Mouse (Mus musculus) fat pad, adult 2 months (tissue): ENCODE measurements around the gene Ogg1.
"Not testable (repeated sequence)": the region's sequence is repeated elsewhere in the genome, so short reads cannot be mapped to it uniquely, and the experiment has no call there.

Experiments
- DNase-seq: peaks from one replicate; pipeline ENCODE4 v3.0.0-alpha.2; 2011; ENCODE audit warnings: low read depth, low spot score; ENCODE audit errors: extremely low read depth

Ogg1 gene

DNA sequence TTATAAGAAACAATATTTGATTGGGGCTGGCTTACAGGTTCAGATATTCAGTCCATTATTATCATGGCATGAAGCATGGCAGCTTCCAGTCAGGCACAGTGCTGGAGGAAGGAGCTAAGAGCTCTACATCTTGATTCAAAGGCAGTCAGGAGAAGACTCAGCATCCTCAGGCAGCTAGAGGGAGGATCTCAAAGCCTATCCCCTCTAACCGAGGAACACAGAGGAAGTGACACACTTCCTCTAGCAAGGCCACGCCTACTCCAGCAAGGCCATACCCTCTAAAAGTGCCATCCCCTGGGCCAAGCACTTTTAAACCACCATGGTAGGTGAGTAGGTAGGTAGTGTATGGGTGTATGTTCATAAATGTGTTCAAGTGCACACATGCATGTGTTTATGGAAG lies 3.8 kb downstream of the Ogg1 start:
- DNase-seq, result no peak

DNA sequence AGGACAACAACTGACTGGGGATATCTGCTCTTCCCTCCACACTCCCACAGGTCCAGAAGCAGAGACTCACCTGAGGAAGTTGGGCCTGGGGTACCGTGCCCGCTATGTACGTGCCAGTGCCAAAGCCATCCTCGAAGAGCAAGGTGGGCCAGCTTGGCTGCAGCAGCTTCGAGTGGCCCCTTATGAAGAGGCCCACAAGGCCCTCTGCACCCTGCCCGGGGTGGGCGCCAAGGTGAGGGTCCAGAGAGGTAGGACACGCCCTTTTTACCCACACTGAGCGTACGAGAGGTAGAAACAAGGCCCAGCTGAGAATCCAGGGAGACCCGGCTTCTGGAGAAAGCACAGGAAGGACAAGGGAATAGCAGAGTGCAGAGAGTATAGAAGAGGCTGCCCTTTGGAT lies 4.9 kb downstream of the Ogg1 start:
- no peak for DNase-seq

DNA sequence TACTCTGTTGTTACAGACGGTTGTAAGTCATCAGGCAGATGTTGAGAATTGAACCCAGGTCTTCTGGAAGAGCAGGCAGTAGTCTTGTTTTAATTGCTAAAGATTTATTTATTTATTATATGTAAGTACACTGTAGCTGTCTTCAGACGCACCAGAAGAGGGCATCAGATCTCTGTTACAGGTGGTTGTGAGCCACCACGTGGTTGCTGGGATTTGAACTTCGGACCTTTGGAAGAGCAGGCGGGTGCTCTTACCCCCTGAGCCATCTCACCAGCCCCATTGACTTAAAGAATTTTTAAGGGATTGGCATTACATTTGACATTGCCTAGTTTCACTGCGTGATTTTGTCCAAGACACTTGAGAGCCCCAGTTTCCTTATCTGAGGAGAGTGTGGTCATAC lies 6.0 kb downstream of the Ogg1 start:
- not testable (repeated sequence) for DNase-seq

DNA sequence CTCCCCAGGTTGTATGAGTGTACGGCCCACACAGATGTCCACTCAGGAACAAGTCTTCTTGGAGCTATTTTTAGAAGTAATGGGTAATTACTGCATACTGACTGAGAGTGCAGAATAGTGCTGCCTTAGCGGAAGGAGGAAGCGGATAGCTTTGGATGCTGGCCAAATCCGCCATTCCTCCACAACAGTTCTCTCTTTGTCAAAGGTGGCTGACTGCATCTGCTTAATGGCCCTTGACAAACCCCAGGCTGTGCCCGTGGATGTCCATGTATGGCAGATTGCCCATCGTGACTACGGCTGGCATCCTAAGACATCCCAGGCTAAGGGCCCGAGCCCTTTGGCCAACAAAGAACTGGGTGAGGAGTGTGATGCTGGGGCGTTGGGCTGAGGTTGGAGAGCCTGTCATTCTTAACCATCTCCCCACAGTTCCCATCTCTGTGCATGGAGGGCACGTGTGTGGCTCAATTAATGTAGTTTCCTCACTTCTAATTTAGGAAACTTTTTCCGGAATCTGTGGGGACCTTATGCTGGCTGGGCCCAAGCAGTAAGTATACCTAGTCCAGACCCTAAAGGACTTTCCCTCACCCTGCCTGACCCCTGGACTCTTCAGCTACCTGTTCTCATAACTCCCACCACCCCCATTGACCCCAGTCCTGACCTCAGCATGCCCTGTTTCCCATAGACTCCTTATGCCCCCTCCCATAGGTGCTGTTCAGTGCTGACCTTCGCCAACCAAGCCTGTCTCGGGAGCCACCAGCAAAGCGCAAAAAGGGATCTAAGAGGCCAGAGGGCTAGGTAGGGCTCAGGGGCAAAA lies 6.6 kb downstream of the Ogg1 start:
- DNase-seq, result no peak

DNA sequence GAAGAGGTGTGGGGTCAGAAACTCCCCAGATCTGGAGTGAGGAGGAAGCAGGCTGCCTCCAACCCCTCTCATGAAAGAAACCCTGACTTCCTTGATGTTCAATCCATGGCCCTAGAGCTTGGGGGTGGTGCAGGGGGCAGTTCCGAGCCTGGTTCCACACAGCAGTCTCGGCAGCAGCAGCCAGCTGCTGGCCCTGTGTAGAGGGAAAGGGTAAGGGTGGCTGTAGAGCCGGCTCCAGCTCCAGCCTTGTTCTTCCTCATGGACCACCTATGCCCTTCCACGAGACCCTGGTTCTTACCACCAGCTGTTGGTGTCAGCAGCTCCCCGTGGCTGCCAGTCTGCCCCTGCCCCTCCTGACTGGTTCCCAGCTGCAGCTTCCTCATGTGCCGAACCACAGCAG lies 7.4 kb downstream of the Ogg1 start:
- DNase-seq, result no peak

DNA sequence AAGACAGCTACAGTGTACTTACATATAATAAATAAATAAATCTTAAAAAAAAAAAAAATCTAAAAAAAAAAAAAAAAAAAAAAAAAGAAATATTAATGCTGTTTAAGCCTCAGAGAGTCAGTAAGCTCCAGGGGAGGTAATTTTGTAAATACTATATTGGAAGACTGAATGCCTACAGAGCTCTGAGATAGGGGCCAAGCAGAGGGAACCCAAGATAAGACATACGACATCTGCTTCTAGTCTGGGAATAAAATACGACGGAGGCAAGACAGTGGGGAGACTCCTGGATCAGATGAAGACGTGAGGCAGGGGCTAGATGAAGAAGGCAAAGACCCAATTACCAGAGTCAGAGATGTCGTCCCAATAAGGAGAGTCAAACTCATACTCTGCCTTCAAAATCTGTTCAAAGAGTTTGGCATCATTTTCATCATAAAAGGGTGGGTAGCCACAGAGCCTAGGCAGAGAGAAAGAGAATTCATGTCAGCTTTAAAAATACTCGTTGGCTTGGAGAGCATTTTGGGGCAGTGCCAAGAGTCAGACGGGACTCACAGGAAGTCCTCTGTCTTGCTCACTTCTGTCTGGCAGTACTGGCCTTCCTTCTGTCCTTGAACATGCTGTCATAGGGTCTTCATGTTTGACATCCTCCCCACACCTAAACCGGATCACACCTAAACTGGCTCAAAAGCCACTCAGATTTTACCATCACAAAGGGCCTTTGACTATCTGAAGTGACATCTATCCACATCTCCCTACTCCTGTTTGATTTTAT lies 10.3 kb downstream of the Ogg1 start:
- DNase-seq, result no peak

DNA sequence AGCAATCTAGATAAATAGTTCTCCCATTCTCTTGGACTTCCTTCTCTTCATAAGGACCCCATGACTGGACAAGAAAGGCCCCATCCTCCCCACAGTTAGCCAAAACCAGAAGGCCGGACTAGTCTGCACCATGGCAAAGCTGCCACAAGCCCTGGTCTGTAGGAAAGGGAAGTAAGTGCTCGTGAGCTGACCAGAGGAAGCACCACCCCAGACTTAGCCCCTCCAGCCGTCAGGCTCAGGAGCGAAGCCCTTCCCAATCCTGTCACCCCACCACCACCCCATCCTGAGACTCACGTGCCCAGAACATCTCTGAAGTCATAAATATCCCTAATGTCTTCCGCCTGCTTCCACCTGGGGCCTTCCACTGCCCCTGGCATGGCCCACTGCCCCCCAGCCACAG lies 14.8 kb downstream of the Ogg1 start:
- no peak for DNase-seq

DNA sequence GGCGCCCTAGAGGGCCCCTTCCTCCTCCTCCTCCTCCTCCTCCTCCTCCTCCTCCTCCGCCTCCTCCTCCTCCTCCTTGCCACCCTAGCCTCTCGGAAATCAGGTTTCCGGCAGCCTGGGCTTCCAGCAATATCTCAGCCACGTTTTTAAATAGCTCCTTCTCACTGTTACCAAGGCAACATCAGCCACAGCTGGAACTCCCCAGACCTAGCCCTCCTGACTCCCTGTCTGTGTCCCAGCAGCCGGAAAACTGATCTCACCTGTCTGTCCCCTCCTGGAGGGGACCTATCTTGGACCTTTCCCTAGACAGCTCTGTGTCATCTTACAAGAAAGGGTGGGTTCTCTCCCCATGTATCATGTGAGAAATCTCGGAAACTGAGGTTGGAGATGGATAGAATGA lies 15.5 kb downstream of the Ogg1 start:
- DNase-seq, result no peak

DNA sequence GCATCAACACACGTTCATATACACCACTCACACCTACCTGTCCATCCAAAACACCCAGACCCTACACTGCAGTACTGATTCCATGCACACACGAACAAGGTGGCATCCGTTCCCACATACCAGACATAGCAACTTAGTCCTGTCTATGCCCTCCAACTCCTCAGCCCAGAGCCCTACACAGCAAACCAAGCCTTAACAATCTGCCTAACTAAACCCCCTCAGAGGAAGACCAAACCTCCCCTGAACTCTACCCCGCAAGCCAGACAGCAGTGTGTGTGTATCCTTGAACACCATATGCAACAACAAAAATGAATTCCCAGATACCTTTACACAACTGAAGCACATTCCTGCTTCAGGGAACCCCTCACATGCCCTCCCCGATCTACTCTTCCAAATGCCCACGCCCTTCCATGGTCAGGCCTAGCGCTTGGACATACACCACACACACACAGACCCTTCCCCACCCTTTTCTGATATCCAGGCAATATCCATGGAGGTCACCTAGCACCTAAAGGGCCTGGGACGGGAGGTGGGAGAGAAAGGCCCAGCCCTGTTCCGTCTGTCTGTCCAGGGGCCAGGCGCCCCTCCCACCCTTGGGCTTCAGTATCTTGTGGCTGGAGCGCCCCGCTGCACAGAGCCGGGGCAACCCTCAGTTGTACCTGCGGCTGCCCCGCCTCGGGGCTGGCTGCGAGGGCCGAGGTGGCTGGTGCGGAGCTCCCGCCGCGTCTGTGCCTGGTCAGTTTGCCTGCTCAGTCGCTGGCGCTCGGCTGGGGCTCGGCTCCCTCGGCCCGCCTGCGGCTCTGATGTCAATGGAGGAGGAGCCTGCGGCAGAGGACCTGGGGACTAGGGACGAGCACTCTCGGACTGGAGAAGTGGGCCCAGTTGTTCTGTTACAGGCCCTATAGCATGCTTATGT lies 16.7 kb downstream of the Ogg1 start, which contains the start of gene Camk1:
TSS of gene Camk1 (minus strand) at position 808 of the 916 bp plus-strand sequence.
- DNase-seq, result no peak

DNA sequence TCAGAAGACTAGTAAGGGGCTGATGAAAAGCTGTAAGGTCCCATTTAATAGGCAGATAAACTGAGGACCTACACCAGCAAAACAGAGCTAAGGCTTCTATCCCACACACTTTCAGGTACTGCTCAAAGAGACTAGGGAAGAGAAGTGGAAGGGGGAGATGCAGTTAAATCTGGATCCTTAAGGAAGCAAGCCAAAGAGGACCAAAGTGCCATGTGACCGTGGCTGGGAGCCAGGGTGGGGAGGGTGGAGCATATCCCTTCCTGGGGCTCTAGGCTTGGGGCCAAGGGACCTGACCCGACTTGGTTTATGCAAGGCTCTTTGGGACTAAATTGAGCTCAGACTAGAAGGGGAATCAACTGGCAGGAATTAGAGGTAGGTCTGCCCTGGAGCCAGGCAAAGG lies 17.5 kb downstream of the Ogg1 start:
- no peak for DNase-seq

DNA sequence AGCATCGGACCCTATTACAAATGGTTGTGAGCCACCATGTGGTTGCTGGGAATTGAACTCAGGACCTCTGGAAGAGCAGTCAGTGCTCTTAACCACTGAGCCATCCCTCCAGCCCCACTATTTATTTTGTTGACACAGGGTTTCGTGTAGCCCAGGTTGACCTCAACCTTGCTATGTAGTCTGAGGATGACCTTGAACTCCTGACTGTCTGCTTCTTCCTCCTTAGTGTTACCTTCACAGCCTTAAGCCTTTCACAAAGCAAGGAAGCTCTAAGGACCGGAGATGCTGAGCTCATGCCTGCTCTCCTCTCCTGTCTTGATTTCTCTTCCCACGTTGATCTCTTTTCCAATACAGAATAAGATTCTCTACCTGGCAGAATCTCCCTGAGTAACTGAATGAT lies 20.1 kb downstream of the Ogg1 start:
- no peak for DNase-seq

DNA sequence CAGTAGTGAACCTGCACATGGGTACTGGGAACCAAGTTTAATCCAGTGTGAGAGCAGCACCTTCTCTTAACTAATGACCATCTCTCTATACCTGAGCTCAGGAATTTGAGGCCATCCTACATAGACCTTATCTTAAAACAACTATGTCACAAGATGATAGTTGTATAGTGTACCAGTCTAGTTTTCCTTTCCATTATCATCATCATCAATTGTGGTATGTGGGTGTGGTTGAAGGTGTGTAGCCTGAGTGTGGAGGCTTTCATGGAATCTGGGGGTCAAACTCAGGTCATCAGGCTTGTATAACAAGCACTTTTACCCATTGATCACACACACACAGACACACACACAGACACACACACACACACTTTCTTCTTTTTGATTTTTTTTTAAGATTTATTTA lies 23.8 kb downstream of the Ogg1 start:
- no peak for DNase-seq

DNA sequence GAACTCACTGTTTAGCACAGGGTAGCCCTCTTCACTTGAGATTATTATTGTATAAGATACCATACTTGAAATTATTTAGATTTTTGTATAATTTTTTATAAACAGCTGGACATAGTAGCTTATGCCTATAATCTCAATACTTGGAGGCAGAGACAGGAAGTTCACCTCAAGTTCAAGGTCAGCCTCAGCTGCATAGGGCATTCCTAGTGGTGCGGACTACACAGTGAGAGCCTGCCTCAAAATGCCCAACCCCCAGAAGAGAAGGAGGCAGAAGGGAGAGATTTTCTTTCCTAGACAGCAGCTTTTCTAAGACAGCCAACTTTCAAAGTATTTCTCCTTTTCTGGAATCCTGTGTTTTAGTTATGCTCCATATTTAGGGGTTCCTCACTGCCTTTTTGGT lies 24.4 kb downstream of the Ogg1 start:
- no peak for DNase-seq

DNA sequence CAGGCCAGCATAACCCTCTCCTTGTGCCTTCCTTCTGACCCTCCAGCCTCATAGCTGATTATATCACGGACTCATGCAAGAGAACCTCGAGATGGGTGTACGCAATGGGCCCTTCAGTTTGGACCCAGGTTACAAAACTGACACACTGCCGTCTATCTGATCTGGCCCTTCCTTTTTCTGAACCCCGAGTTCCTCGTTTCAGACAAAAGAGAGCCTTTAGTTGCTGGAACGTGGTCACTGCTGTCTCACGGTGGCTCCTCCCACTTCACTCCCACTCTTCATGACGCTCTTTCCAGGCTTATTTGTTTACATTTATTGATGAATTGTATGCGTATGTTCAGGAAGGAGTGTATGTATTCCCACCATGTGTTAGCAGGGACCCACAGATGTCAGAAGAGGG lies 24.9 kb downstream of the Ogg1 start:
- DNase-seq, result no peak

DNA sequence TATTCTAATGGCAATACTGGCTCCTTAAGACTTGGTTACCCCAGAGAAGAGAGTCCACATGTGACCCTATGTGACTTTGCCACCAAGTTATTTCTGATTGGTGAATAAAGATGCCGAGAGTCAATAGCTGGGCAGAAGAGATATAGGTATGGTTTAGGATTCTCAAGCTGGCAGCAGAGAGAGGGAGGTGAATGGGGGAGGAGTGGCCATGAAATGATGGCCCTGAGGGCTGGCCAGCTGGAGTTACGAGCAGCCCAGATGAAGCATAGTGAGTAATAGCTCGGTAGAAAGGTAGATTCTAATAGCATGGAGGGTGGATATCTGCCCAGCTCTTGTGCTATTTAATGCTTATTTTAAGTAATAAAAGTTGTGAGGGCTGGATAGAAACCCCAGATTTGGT lies 26.0 kb downstream of the Ogg1 start:
- DNase-seq, result no peak

DNA sequence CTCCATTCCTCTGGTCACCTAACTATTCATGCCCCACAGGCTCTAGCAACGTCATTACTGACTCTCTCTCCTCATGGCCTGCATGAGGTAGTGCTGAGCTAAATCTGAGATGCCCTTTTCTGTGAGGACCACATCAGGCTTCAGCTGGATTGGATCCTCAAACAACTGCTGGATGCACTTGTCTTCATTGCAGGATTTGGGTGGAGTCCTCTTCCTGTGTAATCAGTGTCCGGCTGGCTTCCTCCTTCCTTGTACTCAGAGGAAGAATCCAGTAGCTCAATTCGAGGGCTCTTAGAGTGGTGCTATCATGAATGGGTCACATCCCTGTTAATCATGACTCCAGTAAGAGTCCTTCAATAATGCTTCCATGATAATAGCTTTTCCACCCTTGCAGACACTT lies 26.9 kb downstream of the Ogg1 start:
- no peak for DNase-seq

DNA sequence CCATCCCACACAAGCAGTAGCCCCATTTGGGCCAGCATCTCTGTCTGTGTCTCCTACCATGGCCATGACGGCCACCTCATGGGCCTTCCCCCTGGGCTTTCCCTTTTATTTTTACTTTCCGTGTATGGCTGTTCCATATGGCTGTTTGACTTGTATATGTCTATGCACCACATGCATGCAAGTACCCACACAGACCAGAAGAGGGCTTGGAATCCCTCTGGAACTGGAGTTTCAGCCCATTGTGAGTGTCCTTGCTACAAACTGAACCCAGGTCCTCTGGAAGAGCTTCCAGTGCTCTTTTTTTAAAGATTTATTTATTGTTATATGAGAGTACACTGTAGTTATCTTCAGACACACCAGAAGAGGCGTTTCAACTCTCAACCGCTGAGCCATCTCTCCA lies 34.7 kb downstream of the Ogg1 start:
- DNase-seq, result no peak

DNA sequence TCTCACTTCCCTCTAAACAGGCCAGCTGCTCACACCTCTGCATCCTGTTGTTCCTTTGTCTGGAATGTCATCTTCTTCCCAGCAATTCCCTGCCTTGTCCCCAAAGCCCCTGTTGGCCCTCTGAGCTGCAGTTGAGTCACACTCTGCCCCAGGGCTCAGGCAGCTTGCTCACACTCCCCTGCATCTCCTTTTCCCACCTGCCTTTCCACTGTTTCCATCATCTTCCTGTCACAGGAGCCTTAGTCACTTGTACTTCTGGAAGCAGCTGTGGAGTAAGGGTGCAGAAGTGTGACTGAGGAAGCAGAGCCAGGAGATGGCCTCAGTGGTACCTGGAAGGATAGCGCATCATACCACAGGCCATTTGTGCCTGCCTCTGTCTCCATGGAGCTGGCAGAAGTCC lies 35.5 kb downstream of the Ogg1 start:
- DNase-seq, result no peak

DNA sequence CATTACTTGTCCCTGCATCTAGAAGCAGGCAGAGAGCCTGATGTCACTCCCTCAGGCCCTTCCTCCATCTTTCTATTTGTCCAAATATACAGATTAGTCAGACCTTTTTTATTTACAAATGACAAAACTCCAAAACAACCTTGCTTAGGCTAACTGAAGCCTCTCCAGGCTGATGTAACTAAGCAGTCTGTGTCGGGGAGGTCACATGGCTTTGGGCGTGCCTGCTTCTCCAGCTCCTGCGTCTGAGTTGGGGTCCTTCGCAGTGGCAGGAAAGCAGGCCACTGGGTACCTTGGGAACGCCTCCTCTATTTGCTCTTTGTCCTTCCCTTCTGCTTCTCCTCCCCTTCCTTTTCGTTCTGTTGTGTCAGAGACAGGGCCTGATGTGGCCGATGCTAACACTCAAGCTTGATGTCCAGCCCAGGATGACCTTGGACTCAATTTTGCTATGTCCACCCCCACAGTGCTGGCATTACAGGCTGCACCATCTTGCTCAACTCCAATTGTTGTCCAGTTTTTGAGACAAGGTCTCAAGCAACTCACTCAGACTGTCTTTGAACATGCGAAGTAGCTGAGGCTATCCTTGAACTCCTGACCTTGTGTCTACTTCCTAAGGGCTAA lies 37.9 kb downstream of the Ogg1 start:
- DNase-seq, result no peak

DNA sequence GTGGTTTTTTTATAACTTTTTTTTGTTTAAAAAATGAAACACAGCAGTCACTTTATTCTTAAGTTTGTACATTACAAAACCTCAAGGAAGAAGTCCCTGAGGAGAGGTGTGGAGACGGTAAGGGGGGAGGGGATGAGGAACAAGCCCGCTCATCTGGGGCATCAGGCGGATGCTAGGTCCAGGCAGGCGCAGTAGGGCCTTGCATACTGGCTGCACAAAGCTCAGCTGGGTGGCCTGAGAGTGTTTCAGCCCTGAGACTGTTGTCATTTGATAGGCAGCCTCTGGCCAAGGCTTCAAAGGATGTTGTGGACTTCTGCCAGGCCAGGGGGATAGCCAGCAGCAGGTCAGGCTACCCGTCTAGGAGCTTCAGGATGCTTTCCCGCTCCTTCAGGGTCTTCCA lies 39.9 kb downstream of the Ogg1 start:
- no peak for DNase-seq

DNA sequence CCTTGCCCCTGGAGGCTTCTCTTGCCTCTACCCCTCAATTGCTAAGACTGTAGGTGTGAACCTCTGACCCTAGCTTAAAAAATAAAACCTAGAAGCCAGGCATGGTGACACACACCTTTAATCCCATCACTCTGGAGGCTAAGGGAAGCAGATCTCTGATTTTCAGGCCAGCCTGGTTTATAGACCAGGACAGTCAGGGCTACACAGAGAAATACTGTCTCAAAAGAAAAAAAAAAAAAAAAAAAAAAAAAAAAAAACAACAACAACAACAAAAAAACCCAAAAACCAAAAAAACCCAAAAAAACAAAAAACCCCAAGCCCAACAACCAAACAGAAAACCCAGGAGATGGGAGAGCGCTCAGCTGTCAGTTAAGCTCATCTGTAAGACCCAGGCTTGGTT lies 40.8 kb downstream of the Ogg1 start:
- no peak for DNase-seq
